Mouse (Mus musculus) neural tube, embryonic 11.5 days (tissue): ENCODE results near the gene Caskin1. TPM values are rescaled to one million over a fixed set of nuclear protein-coding genes. Genes with fewer than 3 reads are reported as not detected.

Experiments used
- ATAC-seq: fragments of 200-750 bp; cut with Nextera tagmentation; 2 replicates; pipeline ENCODE4 v1.8.0; 2017; ENCODE audit warnings: moderate number of reproducible peaks, mild to moderate bottlenecking, moderate TSS enrichment, moderate library complexity; ENCODE audit not compliant: insufficient read depth, low FRiP score, low TSS enrichment
- DNase-seq: peaks from one replicate; pipeline ENCODE4 v3.0.0-alpha.2; 2015; ENCODE audit warnings: low spot score
- H3K27ac ChIP-seq: fragments of 300-500 bp; sonication (generic); 2 replicates; pipeline ENCODE4 v1.5.1; 2014; ENCODE audit warnings: low read depth, mild to moderate bottlenecking, low read length
- H3K27me3 ChIP-seq: fragments of 300-500 bp; sonication (generic); 2 replicates; pipeline ENCODE4 v1.6.1; 2014; ENCODE audit warnings: mild to moderate bottlenecking, low read length, mixed read lengths; ENCODE audit not compliant: control insufficient read depth, insufficient read depth
- H3K36me3 ChIP-seq: fragments of 300-500 bp; sonication (generic); 2 replicates; pipeline ENCODE4 v1.6.1; 2014; ENCODE audit warnings: mild to moderate bottlenecking, low read length, moderate library complexity, mixed read lengths; ENCODE audit not compliant: control insufficient read depth, insufficient read depth
- H3K4me1 ChIP-seq: fragments of 300-500 bp; sonication (generic); 2 replicates; pipeline ENCODE4 v1.6.1; 2014; ENCODE audit warnings: low read length, mixed read lengths; ENCODE audit not compliant: control insufficient read depth, insufficient read depth
- H3K4me2 ChIP-seq: fragments of 300-500 bp; sonication (generic); 2 replicates; pipeline ENCODE4 v1.6.1; 2014; ENCODE audit warnings: low read depth, mild to moderate bottlenecking, moderate library complexity
- H3K4me3 ChIP-seq: fragments of 300-500 bp; sonication (generic); 2 replicates; pipeline ENCODE4 v1.5.1; 2014; ENCODE audit warnings: low read depth, low read length
- H3K9ac ChIP-seq: fragments of 300-500 bp; sonication (generic); 2 replicates; pipeline ENCODE4 v1.6.1; 2014; ENCODE audit warnings: mild to moderate bottlenecking, low read length
- H3K9me3 ChIP-seq: fragments of 300-500 bp; sonication (generic); 2 replicates; pipeline ENCODE4 v1.6.1; 2016; ENCODE audit warnings: low read length; ENCODE audit not compliant: control insufficient read depth
- WGBS: fragments of 180-500 bp; shearing (Covaris S2); extraction: QIAGEN DNeasy Blood & Tissue Kit; methylation state at CpG from one replicate; pipeline ENCODE4 v1.1.7; 2014; 5-methylcytosine and 5-hydroxymethylcytosine counted together
- polyA plus RNA-seq: library from polyadenylated mRNA; unstranded; fragments of >200 nt; fragmentation: Nextera tagmentation; extraction: Ambion mirVana; gene quantifications from 2 replicates; pipeline ENCODE4 v1.2.1, GENCODE M21; 2014

The Caskin1 gene
- polyA plus RNA-seq, 1 experiment from 2014 or later, result 7.4 TPM

DNA sequence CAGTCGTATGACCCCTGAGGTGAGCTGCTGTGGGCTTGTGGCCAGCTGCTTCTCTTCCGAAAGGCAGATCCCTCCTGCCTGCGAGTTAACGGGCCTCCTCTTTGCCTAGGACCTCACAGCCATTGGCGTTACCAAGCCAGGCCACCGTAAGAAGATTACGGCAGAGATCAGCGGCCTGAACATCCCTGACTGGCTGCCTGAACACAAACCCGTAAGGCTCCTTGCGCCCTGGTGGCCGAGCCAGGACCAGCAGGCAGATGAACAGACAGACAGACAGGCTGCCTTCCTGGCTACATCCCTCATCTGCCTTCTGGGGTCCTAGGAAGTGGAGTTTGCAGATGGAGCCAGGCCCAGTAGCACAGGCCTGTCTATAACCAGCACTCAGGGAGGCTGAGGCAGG lies 13.8 kb downstream of the Caskin1 start:
- Histone ChIP-seq H3K4me1 (no peaks in the 10 kb centered on the region), H3K9me3 (no peaks in the 10 kb centered on the region), H3K4me2 (no peak overlapping the region), H3K9ac (no peak overlapping the region), H3K4me3 (no peak overlapping the region), H3K27ac (no peak overlapping the region), H3K27me3 (no peaks in the 10 kb centered on the region), H3K36me3 (peaks cover 5% of the 10 kb centered on the region)
- no peak for DNase-seq
- 49% methylated on average over 11 of the region's 11 CpGs for WGBS
- ATAC-seq, result no peak

- no peak for DNase-seq
- Histone ChIP-seq H3K36me3 (peaks cover 6% of the 10 kb centered on the region), H3K4me2 (no peak overlapping the region), H3K27ac (no peak overlapping the region), H3K4me1 (no peaks in the 10 kb centered on the region), H3K27me3 (no peaks in the 10 kb centered on the region), H3K4me3 (no peak overlapping the region), H3K9me3 (no peaks in the 10 kb centered on the region), H3K9ac (no peak overlapping the region)
- no peak for ATAC-seq
- WGBS, result 92% methylated on average over 10 of the region's 10 CpGs
Observed at GRCm38 (mm10) chr17:24504085-24504484, 15.7 kb downstream of the Caskin1 start.

DNA sequence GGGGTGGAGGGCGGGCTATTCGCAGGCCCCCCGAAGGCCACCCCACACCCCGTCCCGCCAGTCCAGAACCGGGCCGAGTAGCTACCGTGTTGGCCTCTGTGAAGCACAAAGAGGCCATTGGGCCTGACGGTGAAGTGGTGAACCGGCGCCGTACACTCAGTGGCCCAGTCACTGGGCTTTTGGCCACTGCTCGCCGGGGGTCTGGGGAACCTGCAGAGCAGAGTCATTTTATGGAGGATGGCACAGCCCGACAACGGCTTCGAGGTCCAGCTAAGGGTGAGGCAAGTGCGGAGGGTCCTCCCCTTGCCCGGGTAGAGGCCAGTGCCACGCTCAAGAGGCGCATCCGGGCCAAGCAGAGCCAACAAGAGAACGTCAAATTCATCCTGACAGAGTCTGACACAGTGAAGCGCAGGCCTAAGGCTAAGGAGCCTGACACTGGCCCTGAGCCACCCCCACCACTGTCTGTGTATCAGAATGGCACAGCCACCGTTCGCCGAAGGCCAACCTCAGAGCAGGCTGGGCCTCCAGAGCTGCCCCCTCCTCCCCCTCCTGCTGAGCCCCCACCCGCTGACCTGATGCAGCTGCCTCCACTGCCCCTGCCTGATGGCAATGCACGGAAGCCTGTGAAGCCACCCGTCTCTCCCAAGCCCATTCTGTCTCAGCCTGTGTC lies 17.0 kb downstream of the Caskin1 start:
- no peaks in the 10 kb centered on the region for H3K9me3 ChIP-seq
- H3K4me2 ChIP-seq, result no peak overlapping the region

GRCm38 (mm10) chr17:24506332-24507070 lies 18.1 kb downstream of the Caskin1 start:
- Histone ChIP-seq H3K27me3 (no peaks in the 10 kb centered on the region), H3K4me3 (no peak overlapping the region), H3K36me3 (peaks cover 16% of the 10 kb centered on the region), H3K4me2 (no peak overlapping the region), H3K9ac (0 out of 2 replicates have a peak overlapping the region, but pooled peaks have one; percentile 19), H3K9me3 (no peaks in the 10 kb centered on the region), H3K4me1 (no peaks in the 10 kb centered on the region), H3K27ac (no peak overlapping the region)
- 28% methylated on average over 36 of the region's 36 CpGs for WGBS
- no peak for ATAC-seq
- DNase-seq, result no peak

More for the DNA sequence above, 17.0 kb downstream of the Caskin1 start:
- Histone ChIP-seq H3K9ac (no peak overlapping the region), H3K4me1 (no peaks in the 10 kb centered on the region), H3K4me3 (no peak overlapping the region), H3K27ac (no peak overlapping the region), H3K36me3 (peaks cover 14% of the 10 kb centered on the region), H3K27me3 (no peaks in the 10 kb centered on the region)
- DNase-seq (no peak), ATAC-seq (no peak)
- WGBS, result 91% methylated on average over 30 of the region's 30 CpGs

GRCm38 (mm10) chr17:24507129-24507664 lies 18.8 kb downstream of the Caskin1 start:
- 47% methylated on average over 19 of the region's 19 CpGs for whole genome bisulfite sequencing
- Histone ChIP-seq H3K36me3 (peaks cover 16% of the 10 kb centered on the region), H3K9me3 (no peaks in the 10 kb centered on the region), H3K4me3 (no peak overlapping the region), H3K27me3 (no peaks in the 10 kb centered on the region), H3K9ac (no peak overlapping the region), H3K4me2 (no peak overlapping the region), H3K4me1 (no peaks in the 10 kb centered on the region), H3K27ac (no peak overlapping the region)
- ATAC-seq (0 out of 2 replicates have a peak, but pooled peaks have one; percentile 17), DNase-seq (no peak)

- WGBS, result 85% methylated on average over 12 of the region's 12 CpGs
- no peak for DNase-seq
- no peak overlapping the region for H3K4me2 ChIP-seq
- H3K9ac ChIP-seq, result no peak overlapping the region
- no peaks in the 10 kb centered on the region for H3K4me1 ChIP-seq
- no peak overlapping the region for H3K27ac ChIP-seq
- no peak overlapping the region for H3K4me3 ChIP-seq
- ATAC-seq, result no peak
- H3K36me3 ChIP-seq, result peaks cover 16% of the 10 kb centered on the region
- no peaks in the 10 kb centered on the region for H3K27me3 ChIP-seq
- H3K9me3 ChIP-seq, result no peaks in the 10 kb centered on the region
Observed at GRCm38 (mm10) chr17:24507806-24508460, 19.5 kb downstream of the Caskin1 start.

- DNase-seq (peak; percentile 63), ATAC-seq (no peak)
- H3K4me1 ChIP-seq, result no peaks in the 10 kb centered on the region
- WGBS, result 61% methylated on average over 5 of the region's 5 CpGs
- no peaks in the 10 kb centered on the region for H3K9me3 ChIP-seq
- H3K4me2 ChIP-seq, result no peak overlapping the region
- no peak overlapping the region for H3K4me3 ChIP-seq
- no peak overlapping the region for H3K9ac ChIP-seq
- peaks cover 23% of the 10 kb centered on the region for H3K36me3 ChIP-seq
- H3K27me3 ChIP-seq, result no peaks in the 10 kb centered on the region
- no peak overlapping the region for H3K27ac ChIP-seq
Observed at GRCm38 (mm10) chr17:24513609-24514008, 25.2 kb downstream of the Caskin1 start.

GRCm38 (mm10) chr17:24514270-24515257 lies 26.2 kb downstream of the Caskin1 start:
- Histone ChIP-seq H3K9ac (no peak overlapping the region), H3K4me3 (no peak overlapping the region), H3K27ac (no peak overlapping the region), H3K4me2 (no peak overlapping the region), H3K9me3 (no peaks in the 10 kb centered on the region), H3K36me3 (peaks cover 24% of the 10 kb centered on the region), H3K27me3 (no peaks in the 10 kb centered on the region), H3K4me1 (no peaks in the 10 kb centered on the region)
- 88% methylated on average over 24 of the region's 24 CpGs for WGBS
- ATAC-seq, result no peak
- DNase-seq, result no peak
